Mouse (Mus musculus) forebrain, embryonic 11.5 days (tissue): Measurements from ENCODE around the gene Jak3. TPM values are rescaled to one million over a fixed set of nuclear protein-coding genes. Genes with fewer than 3 reads are reported as not detected.

ENCODE experiments used
- ATAC-seq: fragments of 200-750 bp; cut with Nextera tagmentation; replicated peaks from 2 replicates; pipeline ENCODE4 v1.8.0; 2017; ENCODE audit warnings: moderate TSS enrichment; ENCODE audit not compliant: low FRiP score
- DNase-seq: peaks from one replicate; pipeline ENCODE4 v3.0.0-alpha.2; 2017; ENCODE audit warnings: low spot score
- H3K27ac ChIP-seq: fragments of 300-500 bp; sonication (generic); 2 replicates; pipeline ENCODE4 v1.5.1; 2014; ENCODE audit warnings: low read depth, low read length
- H3K27me3 ChIP-seq: fragments of 300-500 bp; sonication (generic); 2 replicates; pipeline ENCODE4 v1.6.1; 2014; ENCODE audit warnings: mild to moderate bottlenecking, low read length, mixed read lengths; ENCODE audit not compliant: control insufficient read depth, insufficient read depth
- H3K36me3 ChIP-seq: fragments of 300-500 bp; sonication (generic); 2 replicates; pipeline ENCODE4 v1.6.1; 2014; ENCODE audit warnings: mild to moderate bottlenecking, low read length, moderate library complexity, mixed read lengths; ENCODE audit not compliant: control insufficient read depth, insufficient read depth
- H3K4me1 ChIP-seq: fragments of 300-500 bp; sonication (generic); replicated peaks from 2 replicates; pipeline ENCODE4 v1.6.1; 2014; ENCODE audit warnings: low read length, mixed read lengths; ENCODE audit not compliant: control insufficient read depth, insufficient read depth
- H3K4me2 ChIP-seq: fragments of 300-500 bp; sonication (generic); 2 replicates; pipeline ENCODE4 v1.6.1; 2014; ENCODE audit warnings: low read depth, mild to moderate bottlenecking, low read length, moderate library complexity, mixed read lengths; ENCODE audit not compliant: severe bottlenecking
- H3K4me3 ChIP-seq: fragments of 300-500 bp; sonication (generic); 2 replicates; pipeline ENCODE4 v1.5.1; 2014; ENCODE audit warnings: low read depth, low read length
- H3K9ac ChIP-seq: fragments of 300-500 bp; sonication (generic); 2 replicates; pipeline ENCODE4 v1.6.1; 2014; ENCODE audit warnings: low read length
- H3K9me3 ChIP-seq: fragments of 300-500 bp; sonication (generic); 2 replicates; pipeline ENCODE4 v1.6.1; 2016; ENCODE audit warnings: low read length, mixed read lengths; ENCODE audit not compliant: control insufficient read depth
- WGBS: fragments of 180-500 bp; shearing (Covaris S2); extraction: QIAGEN DNeasy Blood & Tissue Kit; methylation state at CpG from one replicate; pipeline ENCODE4 v1.1.7; 2014; 5-methylcytosine and 5-hydroxymethylcytosine counted together
- polyA plus RNA-seq: library from polyadenylated mRNA; unstranded; fragments of >200 nt; fragmentation: Nextera tagmentation; extraction: Ambion mirVana; gene quantifications from 2 replicates; pipeline ENCODE4 v1.2.1, GENCODE M21; 2014

Jak3 gene
- polyA plus RNA-seq, 1 experiment from 2014 or later, result 2.3 TPM

- ATAC-seq, result no peak
- Histone ChIP-seq H3K27ac (no peak overlapping the region), H3K9me3 (no peaks in the 10 kb centered on the region), H3K4me3 (no peak overlapping the region), H3K9ac (no peak overlapping the region), H3K27me3 (peaks cover 74% of the 10 kb centered on the region), H3K4me1 (peaks cover 4% of the 10 kb centered on the region; the same call in 1 of the 2 replicates), H3K4me2 (no peak overlapping the region), H3K36me3 (no peaks in the 10 kb centered on the region)
- no peak for DNase-seq
- 51% methylated on average over 4 of the region's 4 CpGs for WGBS
Observed at GRCm38 (mm10) chr8:71678216-71678615, 2.1 kb downstream of the Jak3 start.

GRCm38 (mm10) chr8:71679116-71679515 is 3.0 kb downstream of the Jak3 start:
- Histone ChIP-seq H3K27ac (no peak overlapping the region), H3K9me3 (no peaks in the 10 kb centered on the region), H3K9ac (no peak overlapping the region), H3K36me3 (no peaks in the 10 kb centered on the region), H3K27me3 (peaks cover 83% of the 10 kb centered on the region), H3K4me1 (peaks cover 4% of the 10 kb centered on the region; the same call in 1 of the 2 replicates), H3K4me3 (no peak overlapping the region), H3K4me2 (peak overlapping the region; percentile 31; the same call in 1 of the 2 replicates)
- ATAC-seq (no peak), DNase-seq (no peak)
- 9% methylated on average over 16 of the region's 16 CpGs for WGBS

- no peak overlapping the region for H3K9ac ChIP-seq
- H3K36me3 ChIP-seq, result no peaks in the 10 kb centered on the region
- peaks cover 88% of the 10 kb centered on the region for H3K27me3 ChIP-seq
- no peaks in the 10 kb centered on the region for H3K9me3 ChIP-seq
- no peak overlapping the region for H3K27ac ChIP-seq
- peak overlapping the region; percentile 31 for H3K4me2 ChIP-seq
- H3K4me1 ChIP-seq, result peaks cover 4% of the 10 kb centered on the region; the same call in 1 of the 2 replicates
- H3K4me3 ChIP-seq, result 0 out of 2 replicates have a peak overlapping the region, but pooled peaks have one; percentile 2
- WGBS, result under 1% methylated on average over 46 of the region's 46 CpGs
- DNase-seq (no peak), ATAC-seq (no peak)
Observed at GRCm38 (mm10) chr8:71679550-71680168, 3.6 kb downstream of the Jak3 start.

- Histone ChIP-seq H3K27ac (no peak overlapping the region), H3K36me3 (no peaks in the 10 kb centered on the region), H3K9ac (no peak overlapping the region), H3K27me3 (peaks cover 94% of the 10 kb centered on the region), H3K4me3 (no peak overlapping the region), H3K4me1 (peaks cover 4% of the 10 kb centered on the region; the same call in 1 of the 2 replicates), H3K4me2 (no peak overlapping the region), H3K9me3 (no peaks in the 10 kb centered on the region)
- WGBS, result 4% methylated on average over 21 of the region's 21 CpGs
- DNase-seq (no peak), ATAC-seq (no peak)
Observed at GRCm38 (mm10) chr8:71680471-71680870, 4.4 kb downstream of the Jak3 start.

GRCm38 (mm10) chr8:71681369-71681915 is 5.3 kb downstream of the Jak3 start:
- ATAC-seq, result no peak
- peaks cover 8% of the 10 kb centered on the region; the same call in 1 of the 2 replicates for H3K4me1 ChIP-seq
- peaks cover 96% of the 10 kb centered on the region for H3K27me3 ChIP-seq
- no peak overlapping the region for H3K9ac ChIP-seq
- H3K36me3 ChIP-seq, result no peaks in the 10 kb centered on the region
- no peaks in the 10 kb centered on the region for H3K9me3 ChIP-seq
- 4% methylated on average over 18 of the region's 18 CpGs for WGBS
- H3K4me2 ChIP-seq, result no peak overlapping the region
- DNase-seq, result no peak
- no peak overlapping the region for H3K27ac ChIP-seq
- no peak overlapping the region for H3K4me3 ChIP-seq

GRCm38 (mm10) chr8:71682832-71683231 is 6.7 kb downstream of the Jak3 start:
- H3K4me2 ChIP-seq, result no peak overlapping the region
- H3K36me3 ChIP-seq, result no peaks in the 10 kb centered on the region
- H3K9me3 ChIP-seq, result no peaks in the 10 kb centered on the region
- H3K27me3 ChIP-seq, result peaks cover 100% of the 10 kb centered on the region
- no peak overlapping the region for H3K27ac ChIP-seq
- 53% methylated on average over 12 of the region's 12 CpGs for WGBS
- no peak overlapping the region for H3K9ac ChIP-seq
- H3K4me1 ChIP-seq, result peaks cover 10% of the 10 kb centered on the region; the same call in 1 of the 2 replicates
- ATAC-seq, result no peak
- DNase-seq, result no peak
- H3K4me3 ChIP-seq, result no peak overlapping the region

- H3K9me3 ChIP-seq, result no peaks in the 10 kb centered on the region
- DNase-seq (no peak), ATAC-seq (no peak)
- H3K9ac ChIP-seq, result no peak overlapping the region
- peaks cover 100% of the 10 kb centered on the region for H3K27me3 ChIP-seq
- peaks cover 10% of the 10 kb centered on the region; the same call in 1 of the 2 replicates for H3K4me1 ChIP-seq
- H3K27ac ChIP-seq, result no peak overlapping the region
- H3K4me3 ChIP-seq, result no peak overlapping the region
- whole genome bisulfite sequencing, result 15% methylated on average over 10 of the region's 10 CpGs
- H3K36me3 ChIP-seq, result no peaks in the 10 kb centered on the region
- H3K4me2 ChIP-seq, result no peak overlapping the region
Observed at GRCm38 (mm10) chr8:71684701-71685100, 8.6 kb downstream of the Jak3 start.

- Histone ChIP-seq H3K9ac (no peak overlapping the region), H3K9me3 (no peaks in the 10 kb centered on the region), H3K27me3 (peaks cover 100% of the 10 kb centered on the region), H3K36me3 (no peaks in the 10 kb centered on the region), H3K27ac (no peak overlapping the region), H3K4me2 (peak overlapping the region; percentile 8; the same call in 1 of the 2 replicates), H3K4me1 (peaks cover 7% of the 10 kb centered on the region; the same call in 1 of the 2 replicates), H3K4me3 (peak overlapping the region; percentile 14)
- DNase-seq (no peak), ATAC-seq (no peak)
- 4% methylated on average over 29 of the region's 29 CpGs for WGBS
Observed at GRCm38 (mm10) chr8:71685573-71685972, 9.5 kb downstream of the Jak3 start.
